Mouse (Mus musculus): ENCODE data around the gene Klhdc8a.
A peak's percentile ranks its signal among the peaks of the same experiment; 100 is the strongest.

Klhdc8a gene

DNA sequence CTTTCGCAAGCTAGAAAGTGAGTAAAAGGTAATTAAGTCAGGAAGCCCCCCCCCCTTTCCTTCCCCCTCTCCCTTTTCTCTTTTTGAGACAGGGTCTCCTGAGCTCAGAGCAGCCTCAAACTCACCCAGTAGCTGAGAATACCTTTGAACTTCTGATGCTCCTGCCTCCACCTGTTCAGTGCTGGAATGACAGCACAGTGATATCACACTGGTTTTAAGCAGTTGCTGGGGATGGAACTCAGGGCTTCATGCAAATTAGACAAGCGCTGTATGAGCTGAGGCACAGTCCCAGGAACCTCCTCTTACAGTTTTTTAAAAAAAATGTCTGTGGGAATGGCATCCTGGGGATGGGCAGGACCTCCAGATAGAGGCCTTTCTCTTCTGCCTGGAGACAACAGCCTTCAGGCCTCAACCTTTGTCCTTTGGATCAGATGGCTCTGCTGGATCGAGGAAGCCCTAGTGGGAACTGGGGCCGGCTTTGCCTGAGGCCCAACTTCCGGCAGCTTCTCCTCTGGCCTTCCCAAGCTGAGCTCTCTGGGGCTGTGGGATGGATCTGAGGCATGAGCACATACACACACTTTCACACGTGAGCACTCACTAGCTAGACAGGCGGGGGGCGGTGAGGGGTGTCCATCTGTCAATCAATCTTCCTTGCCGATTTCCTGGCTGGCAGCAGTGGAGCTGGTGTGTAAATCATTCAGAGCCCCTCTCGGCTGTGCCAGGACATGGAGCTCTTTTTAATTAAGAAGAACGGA lies 7.3 kb upstream of the Klhdc8a start:
- DNase-seq (ENCODE audit: low read depth, low spot score), result no peak

- no peak for DNase-seq (ENCODE audit: low read depth, low spot score)
Observed at GRCm38 (mm10) chr1:132291706-132292105, 6.7 kb upstream of the Klhdc8a start.

- peak; percentile 49 for DNase-seq (ENCODE audit: low read depth, low spot score)
Observed at GRCm38 (mm10) chr1:132292318-132293129, 5.9 kb upstream of the Klhdc8a start.

DNA sequence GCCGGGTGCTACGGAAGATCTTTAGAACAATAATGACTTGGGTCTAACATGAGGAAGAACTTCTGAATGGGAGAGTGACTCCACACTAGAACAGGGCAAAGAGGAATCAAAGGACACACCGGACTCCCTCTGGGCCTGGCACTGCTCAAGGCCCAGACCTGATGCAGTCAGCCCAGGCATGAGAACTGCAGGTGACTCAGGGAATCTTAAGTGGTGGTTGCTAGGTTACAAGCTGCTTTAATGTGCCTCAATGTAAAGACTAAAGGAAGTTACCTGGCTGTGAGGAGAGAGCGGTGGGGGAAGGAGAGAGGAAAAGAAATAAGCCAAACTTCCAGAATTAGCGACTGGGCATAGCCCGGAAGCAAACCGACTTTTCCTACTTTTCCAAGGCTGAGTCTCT lies 2.9 kb upstream of the Klhdc8a start:
- DNase-seq (ENCODE audit: low read depth, low spot score), result no peak

GRCm38 (mm10) chr1:132296051-132296450 lies 2.4 kb upstream of the Klhdc8a start:
- DNase-seq (ENCODE audit: low read depth, low spot score), result no peak

- no peak for DNase-seq (ENCODE audit: low read depth, low spot score)
Observed at GRCm38 (mm10) chr1:132298801-132299464, 507 bp downstream of the Klhdc8a start.

DNA sequence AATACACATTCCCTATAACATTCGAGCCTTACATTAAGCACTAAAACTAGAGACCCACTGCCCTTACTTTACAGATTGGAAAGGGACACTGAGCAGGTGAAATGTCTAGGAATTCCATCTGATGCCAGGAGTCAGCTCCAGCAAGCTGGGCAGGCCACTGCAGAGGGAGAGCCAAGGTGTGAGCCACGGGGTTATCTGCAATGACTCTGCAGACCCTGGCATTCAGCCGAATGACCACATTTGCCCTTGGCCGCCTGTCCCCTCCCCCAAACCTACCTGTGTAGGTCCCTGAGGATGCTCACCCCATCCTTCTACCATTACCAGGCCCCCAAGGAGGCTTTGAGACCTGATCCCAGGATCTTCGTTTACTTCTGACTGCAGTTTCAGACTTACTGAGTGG lies 1.3 kb downstream of the Klhdc8a start:
- DNase-seq (ENCODE audit: low read depth, low spot score), result no peak

- no peak for DNase-seq (ENCODE audit: low read depth, low spot score)
Observed at GRCm38 (mm10) chr1:132301242-132301641, 2.8 kb downstream of the Klhdc8a start.

DNA sequence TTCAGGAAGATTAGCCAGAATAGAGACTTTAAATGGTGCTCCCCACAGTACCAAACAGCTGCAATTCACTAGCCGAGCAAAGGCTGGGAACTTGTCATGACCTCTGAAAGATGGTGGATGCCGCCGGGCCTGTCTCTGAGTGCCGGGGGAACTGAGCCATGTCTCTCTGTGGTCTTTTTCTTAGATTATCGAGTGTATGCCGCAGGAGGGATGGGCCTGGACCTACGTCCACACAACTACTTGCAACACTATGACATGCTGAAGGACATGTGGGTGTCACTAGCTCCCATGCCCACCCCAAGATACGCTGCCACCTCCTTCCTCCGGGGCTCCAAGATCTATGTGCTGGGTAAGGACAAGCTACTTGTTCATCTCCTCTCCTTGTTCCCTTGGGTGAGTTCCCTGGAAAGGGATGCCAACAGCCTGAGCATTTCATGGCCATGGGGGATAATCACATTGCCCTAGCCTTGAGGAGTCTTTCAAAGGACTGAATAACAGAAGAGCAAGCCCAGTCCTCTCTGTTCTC lies 4.0 kb downstream of the Klhdc8a start:
- DNase-seq (ENCODE audit: low read depth, low spot score), result no peak

DNA sequence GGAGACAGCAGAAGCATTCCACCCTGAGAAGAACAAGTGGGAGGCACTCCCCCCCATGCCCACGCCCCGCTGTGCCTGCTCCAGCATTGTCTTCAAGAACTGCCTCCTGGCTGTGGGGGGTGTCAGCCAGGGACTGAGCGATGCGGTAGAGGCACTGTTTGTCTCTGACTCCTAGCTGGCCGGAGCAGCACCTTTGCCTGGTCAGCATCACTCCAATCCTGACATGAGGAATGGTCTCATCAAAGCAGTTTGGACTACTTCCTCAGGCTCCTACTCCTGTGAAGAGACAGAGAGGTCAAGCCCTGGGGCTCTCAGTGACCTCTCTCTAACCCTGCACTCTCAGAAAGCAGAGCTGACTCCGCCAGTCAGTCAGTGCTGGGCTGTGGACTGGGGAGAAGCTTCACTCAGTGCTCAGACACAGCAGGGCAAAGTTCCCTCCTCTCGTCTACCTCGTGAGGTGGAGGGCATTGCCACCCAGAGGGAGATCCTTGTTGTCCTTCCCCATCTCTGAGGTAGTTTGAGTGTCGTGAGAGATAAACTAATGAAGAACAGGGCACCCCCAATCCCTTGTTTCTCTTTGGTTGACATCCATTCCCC lies 6.3 kb downstream of the Klhdc8a start:
- DNase-seq (ENCODE audit: low read depth, low spot score), result no peak

GRCm38 (mm10) chr1:132306160-132306559 lies 7.7 kb downstream of the Klhdc8a start:
- DNase-seq (ENCODE audit: low read depth, low spot score), result no peak

DNA sequence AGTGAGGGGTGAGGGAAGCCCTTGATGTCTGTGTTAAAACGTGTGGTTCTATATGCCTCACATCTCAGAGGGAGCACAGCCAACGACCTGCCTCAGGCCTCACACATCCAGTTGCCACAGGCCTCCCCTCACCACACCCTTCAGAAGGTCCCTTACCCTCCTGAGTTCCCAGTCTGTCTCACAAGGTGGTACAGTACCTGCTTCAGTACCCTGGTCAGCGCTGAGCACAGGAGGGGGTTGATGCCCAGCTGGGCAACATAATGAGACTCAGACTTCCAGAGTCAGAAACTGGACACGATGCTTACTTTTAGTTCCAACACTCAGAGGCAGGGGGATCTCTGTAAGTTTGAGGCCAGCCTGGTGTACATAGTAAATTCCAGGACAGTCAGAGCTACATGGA lies 8.4 kb downstream of the Klhdc8a start:
- DNase-seq (ENCODE audit: low read depth, low spot score), result no peak

DNA sequence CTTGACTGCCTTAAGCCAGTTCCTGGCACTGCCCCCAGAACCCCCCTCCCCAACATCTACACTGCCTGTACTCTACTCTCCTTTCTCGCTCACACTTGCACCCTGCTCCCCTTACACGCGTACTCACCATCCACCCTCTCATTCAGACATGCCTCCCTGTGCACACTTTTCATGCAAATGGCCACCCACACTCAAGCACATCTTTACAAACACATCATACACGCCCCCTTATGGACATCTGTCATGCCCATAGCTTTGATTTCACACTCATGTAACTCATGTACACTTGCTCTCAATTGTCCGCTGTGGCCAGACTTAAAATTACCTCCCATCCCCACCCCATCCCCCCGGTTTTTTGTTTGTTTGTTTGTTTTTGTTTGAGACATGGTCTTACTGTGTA lies 9.5 kb downstream of the Klhdc8a start:
- DNase-seq (ENCODE audit: low read depth, low spot score), result no peak

DNA sequence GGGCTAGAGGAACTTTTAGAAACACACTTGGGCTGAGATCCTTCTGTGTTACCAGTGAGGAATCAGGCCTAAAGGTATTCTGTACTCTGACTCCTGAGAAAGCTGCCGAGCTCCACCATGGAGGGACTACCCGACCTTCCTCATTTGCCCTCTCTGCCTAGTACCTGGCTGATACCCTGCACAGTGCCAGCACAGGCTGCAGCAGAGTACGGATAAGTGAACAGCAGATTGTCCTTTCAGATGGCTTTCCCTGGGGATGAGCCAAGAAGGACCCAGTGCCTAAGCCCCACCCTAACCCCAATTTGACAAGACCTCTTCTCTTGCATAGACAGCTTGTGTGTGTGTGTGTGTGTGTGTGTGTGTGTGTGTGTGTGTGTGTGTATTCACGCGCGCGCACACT lies 10.2 kb downstream of the Klhdc8a start:
- DNase-seq (ENCODE audit: low read depth, low spot score), result no peak

- DNase-seq (ENCODE audit: low read depth, low spot score), result no peak
Observed at GRCm38 (mm10) chr1:132310754-132311153, 12.3 kb downstream of the Klhdc8a start.

DNA sequence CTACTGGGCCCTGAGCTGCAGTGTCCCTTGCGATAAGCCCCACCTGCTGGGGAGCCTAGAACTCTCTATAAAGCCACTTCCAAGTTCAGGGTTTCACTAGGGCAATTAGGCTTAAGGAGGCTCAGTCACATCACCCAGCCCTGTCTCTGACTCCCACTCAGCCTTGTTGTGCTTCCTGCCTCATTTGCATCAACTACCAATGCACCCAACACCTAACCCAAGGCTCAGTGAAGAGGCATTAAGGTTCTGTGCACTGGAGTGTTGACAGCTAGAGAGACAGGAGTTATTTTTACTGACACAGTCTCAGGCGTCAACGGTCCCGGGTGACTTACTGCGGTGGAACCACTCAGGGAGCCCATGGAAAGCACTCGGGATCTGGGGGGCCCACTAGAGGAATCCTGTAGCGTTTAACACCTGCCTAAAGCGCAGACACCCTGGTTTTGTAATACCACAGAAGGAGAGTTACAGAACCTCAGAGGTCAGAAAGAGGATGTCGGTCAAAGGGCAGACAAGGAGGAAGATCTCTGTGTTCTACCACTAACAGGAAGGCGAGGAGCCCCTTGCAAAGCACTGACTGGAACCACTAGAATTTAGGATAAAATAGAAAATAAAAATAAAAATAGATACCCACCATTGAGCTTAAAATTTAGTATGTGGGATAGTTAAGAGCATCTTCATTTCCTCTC lies 12.9 kb downstream of the Klhdc8a start:
- no peak for DNase-seq (ENCODE audit: low read depth, low spot score)

DNA sequence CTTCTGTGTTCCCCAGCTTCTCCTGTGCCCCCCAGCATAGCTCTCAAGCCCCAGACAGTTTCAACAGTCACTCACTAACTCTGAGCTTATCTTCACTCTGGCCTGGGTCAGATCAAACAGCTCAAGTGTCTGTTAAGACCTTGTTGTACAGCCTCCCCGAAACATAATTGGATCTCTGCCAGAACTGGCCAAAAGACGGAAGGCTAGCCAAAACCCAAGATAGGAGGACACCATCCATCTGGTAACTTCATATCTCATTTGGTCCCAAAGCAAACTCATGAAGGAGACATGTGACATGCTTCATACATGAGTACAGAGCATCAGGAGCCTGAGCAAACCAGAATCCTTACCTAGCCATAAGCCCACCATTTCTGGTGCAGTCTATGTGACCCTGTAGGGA lies 13.6 kb downstream of the Klhdc8a start:
- no peak for DNase-seq (ENCODE audit: low read depth, low spot score)

GRCm38 (mm10) chr1:132312703-132313102 lies 14.3 kb downstream of the Klhdc8a start:
- no peak for DNase-seq (ENCODE audit: low read depth, low spot score)

DNA sequence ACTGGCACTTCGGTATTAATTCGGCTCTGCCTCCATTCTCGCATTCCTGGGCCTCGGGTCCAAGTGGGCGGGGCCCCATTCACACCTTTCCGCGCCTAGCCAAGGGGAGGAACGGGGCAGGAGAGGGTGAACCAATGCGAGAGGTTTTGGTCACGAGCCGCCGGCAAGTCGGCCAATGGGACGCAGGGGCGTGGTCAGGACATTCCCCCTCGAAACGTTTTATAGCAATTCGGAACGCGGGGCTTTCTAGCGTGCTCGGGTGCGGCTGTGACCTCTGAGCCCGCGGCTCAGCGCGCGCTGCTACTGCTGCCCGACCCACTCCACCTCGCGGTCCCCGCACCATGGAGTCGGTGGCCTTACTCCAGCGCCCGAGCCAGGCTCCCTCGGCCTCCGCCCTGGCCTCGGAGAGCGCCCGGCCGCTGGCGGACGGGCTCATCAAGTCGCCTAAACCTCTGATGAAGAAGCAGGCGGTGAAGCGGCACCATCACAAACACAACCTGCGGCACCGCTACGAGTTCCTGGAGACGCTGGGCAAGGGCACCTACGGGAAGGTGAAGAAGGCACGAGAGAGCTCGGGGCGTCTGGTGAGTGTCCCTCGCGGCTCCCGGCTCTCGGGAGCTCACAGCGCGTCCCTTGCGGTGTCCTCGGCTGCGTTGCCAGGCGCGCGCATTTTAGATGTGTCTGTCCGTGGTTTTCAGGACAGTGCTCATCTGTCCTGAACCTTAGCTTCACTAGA lies 17.6 kb downstream of the Klhdc8a start, which contains the start of gene Nuak2:
Nuak2 (plus strand) TSS at position 238 of the 736 bp plus-strand sequence.
- peak; percentile 56 for DNase-seq (ENCODE audit: low read depth, low spot score)

- no peak for DNase-seq (ENCODE audit: low read depth, low spot score)
Observed at GRCm38 (mm10) chr1:132316625-132316994, 18.2 kb downstream of the Klhdc8a start.
